Mouse (Mus musculus): ENCODE results near the gene Fbxw10. TPM values are rescaled to one million over a fixed set of nuclear protein-coding genes. Genes with fewer than 3 reads are reported as not detected.

Fbxw10 gene
- polyA plus RNA-seq, 1 experiment from 2014 or later = 0.24 TPM

DNA sequence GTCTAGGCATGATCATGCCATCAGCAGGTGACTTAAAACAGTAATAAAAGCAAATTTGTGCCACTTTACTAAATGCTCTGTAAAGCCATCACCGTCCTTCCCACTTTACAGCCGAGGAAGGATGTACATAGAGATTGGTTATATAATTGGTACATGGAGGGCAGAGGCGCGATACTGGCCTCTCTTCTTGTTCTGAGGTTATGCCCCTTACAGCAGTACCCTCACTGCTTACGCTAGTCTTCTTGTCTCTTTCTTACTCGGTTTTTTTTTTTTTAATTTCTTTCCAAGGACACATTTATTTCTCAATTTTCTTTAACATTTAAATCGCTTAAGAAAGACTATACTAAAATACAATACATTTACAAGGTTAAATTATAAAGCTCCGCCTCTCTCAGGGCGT lies 31.9 kb downstream of the Fbxw10 start:
- Histone ChIP-seq H3K36me3 (ENCODE audit: control insufficient read depth, insufficient read depth, low read length) (peaks cover 4% of the 10 kb centered on the region; the same call in 1 of the 2 replicates), H3K9me3 (ENCODE audit: control insufficient read depth, low read length) (no peaks in the 10 kb centered on the region), H3K4me2 (ENCODE audit: low read length) (peak overlapping the region; percentile 75), H3K4me1 (ENCODE audit: control insufficient read depth, insufficient read depth, low read length) (0 out of 2 replicates have a peak, but pooled peaks cover 3% of the 10 kb centered on the region), H3K4me3 (replicated peaks; ENCODE audit: low read depth, low read length) (peak overlapping the region; percentile 72), H3K9ac (replicated peaks; ENCODE audit: low read length) (no peak overlapping the region), H3K27ac (replicated peaks; ENCODE audit: low read depth, low read length) (no peak overlapping the region), H3K27me3 (ENCODE audit: control insufficient read depth, insufficient read depth, low read length) (no peaks in the 10 kb centered on the region)
- ATAC-seq (ENCODE audit: low FRiP score, low TSS enrichment) (no peak; the same call in 1 of the 2 replicates), DNase-seq (no peak)
- 27% methylated on average over 9 of the region's 9 CpGs for WGBS

- Histone ChIP-seq H3K4me1 (ENCODE audit: control insufficient read depth, insufficient read depth, low read length) (0 out of 2 replicates have a peak, but pooled peaks cover 3% of the 10 kb centered on the region), H3K27me3 (ENCODE audit: control insufficient read depth, insufficient read depth, low read length) (no peaks in the 10 kb centered on the region), H3K4me2 (ENCODE audit: low read length) (peak within 1 kb of the TSS; percentile 75), H3K4me3 (replicated peaks; ENCODE audit: low read depth, low read length) (peak within 1 kb of the TSS; percentile 72), H3K27ac (replicated peaks; ENCODE audit: low read depth, low read length) (peak within 1 kb of the TSS; percentile 83), H3K36me3 (ENCODE audit: control insufficient read depth, insufficient read depth, low read length) (peaks cover 9% of the 10 kb centered on the region), H3K9ac (replicated peaks; ENCODE audit: low read length) (peak within 1 kb of the TSS; percentile 86), H3K9me3 (ENCODE audit: control insufficient read depth, low read length) (no peaks in the 10 kb centered on the region)
- peak; percentile 99 for DNase-seq
- ATAC-seq (ENCODE audit: low FRiP score, low TSS enrichment) = peak; percentile 98
- WGBS = 2% methylated on average over 55 of the region's 55 CpGs
Measured at GRCm38 (mm10) chr11:62879220-62880048, 32.6 kb downstream of the Fbxw10 start, which contains the start of gene Tvp23b. TSS of gene Tvp23b (plus strand) at chr11:62879455.

DNA sequence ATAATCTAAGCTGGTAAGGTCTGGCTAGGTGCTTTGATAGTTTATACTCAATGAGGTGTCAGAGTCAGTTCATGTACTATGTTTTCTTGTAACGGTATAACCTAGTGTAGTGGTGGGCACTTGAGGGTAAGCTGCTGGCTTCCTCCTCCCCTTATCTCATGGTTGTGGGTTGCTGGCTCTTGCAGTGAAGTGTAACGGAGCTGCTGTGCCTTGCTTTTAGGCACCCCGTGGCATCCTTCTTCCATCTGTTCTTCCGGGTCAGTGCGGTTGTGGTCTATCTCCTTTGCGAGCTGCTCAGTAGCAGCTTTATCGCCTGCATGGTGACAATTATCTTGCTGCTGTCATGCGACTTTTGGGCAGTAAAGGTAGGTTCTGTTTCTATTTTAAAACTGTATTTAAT lies 36.5 kb downstream of the Fbxw10 start:
- Histone ChIP-seq H3K9me3 (ENCODE audit: control insufficient read depth, low read length) (no peaks in the 10 kb centered on the region), H3K9ac (replicated peaks; ENCODE audit: low read length) (no peak overlapping the region), H3K27ac (replicated peaks; ENCODE audit: low read depth, low read length) (no peak overlapping the region), H3K36me3 (ENCODE audit: control insufficient read depth, insufficient read depth, low read length) (peaks cover 43% of the 10 kb centered on the region), H3K27me3 (ENCODE audit: control insufficient read depth, insufficient read depth, low read length) (no peaks in the 10 kb centered on the region), H3K4me1 (ENCODE audit: control insufficient read depth, insufficient read depth, low read length) (0 out of 2 replicates have a peak, but pooled peaks cover 3% of the 10 kb centered on the region), H3K4me3 (replicated peaks; ENCODE audit: low read depth, low read length) (no peak overlapping the region), H3K4me2 (ENCODE audit: low read length) (no peak overlapping the region)
- DNase-seq (no peak), ATAC-seq (ENCODE audit: low FRiP score, low TSS enrichment) (no peak)
- 93% methylated on average over 8 of the region's 8 CpGs for WGBS

DNA sequence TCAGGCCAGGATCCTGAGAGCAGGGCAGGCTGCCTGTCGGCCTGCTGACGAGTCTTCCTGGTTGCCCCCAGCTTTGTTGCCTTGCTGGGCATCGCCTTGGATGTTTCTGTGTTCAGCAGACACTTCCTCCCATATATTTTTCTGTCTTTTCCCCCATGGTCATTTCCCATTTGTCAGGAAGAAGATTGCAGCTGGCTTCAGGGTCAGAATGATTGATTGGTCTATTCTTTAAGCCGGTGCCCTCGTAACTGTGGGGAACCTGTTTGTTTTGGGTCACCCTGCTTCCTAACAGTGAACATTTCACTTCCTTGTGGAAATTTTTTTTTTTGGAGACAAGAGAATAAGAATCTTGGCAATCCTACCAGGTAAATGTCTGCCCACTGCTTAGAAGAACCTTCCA lies 38.5 kb downstream of the Fbxw10 start:
- H3K27ac ChIP-seq (replicated peaks; ENCODE audit: low read depth, low read length) = no peak overlapping the region
- 94% methylated on average over 5 of the region's 5 CpGs for WGBS
- no peak for ATAC-seq (ENCODE audit: low FRiP score, low TSS enrichment)
- H3K36me3 ChIP-seq (ENCODE audit: control insufficient read depth, insufficient read depth, low read length) = peaks cover 58% of the 10 kb centered on the region
- no peak for DNase-seq
- H3K27me3 ChIP-seq (ENCODE audit: control insufficient read depth, insufficient read depth, low read length) = no peaks in the 10 kb centered on the region
- no peaks in the 10 kb centered on the region for H3K9me3 ChIP-seq (ENCODE audit: control insufficient read depth, low read length)
- no peak overlapping the region for H3K4me3 ChIP-seq (replicated peaks; ENCODE audit: low read depth, low read length)
- H3K9ac ChIP-seq (replicated peaks; ENCODE audit: low read length) = no peak overlapping the region
- H3K4me1 ChIP-seq (ENCODE audit: control insufficient read depth, insufficient read depth, low read length) = 0 out of 2 replicates have a peak, but pooled peaks cover 2% of the 10 kb centered on the region
- H3K4me2 ChIP-seq (ENCODE audit: low read length) = no peak overlapping the region

DNA sequence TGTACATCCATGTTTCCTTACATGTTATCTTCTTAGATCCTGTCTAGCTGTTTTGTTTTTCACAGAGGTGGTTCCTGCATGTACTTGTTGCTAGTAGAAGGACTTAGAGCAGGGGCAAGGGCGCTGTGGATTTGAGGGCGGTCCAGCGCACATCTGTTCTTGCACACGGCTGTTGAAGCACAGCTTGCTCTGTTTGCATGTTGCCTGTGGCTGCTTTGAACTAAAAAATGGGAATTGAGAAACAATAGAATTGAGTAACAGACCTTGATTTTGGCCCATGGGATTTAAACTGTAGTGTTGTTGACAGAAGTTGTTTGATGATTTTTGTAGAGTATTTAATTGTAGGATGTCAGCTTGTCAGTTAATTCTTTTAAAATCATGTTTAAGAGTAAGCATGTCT lies 43.9 kb downstream of the Fbxw10 start:
- no peak for DNase-seq
- Histone ChIP-seq H3K4me3 (replicated peaks; ENCODE audit: low read depth, low read length) (no peak overlapping the region), H3K9ac (replicated peaks; ENCODE audit: low read length) (no peak overlapping the region), H3K9me3 (ENCODE audit: control insufficient read depth, low read length) (no peaks in the 10 kb centered on the region), H3K36me3 (ENCODE audit: control insufficient read depth, insufficient read depth, low read length) (peaks cover 65% of the 10 kb centered on the region), H3K4me1 (ENCODE audit: control insufficient read depth, insufficient read depth, low read length) (no peaks in the 10 kb centered on the region), H3K27me3 (ENCODE audit: control insufficient read depth, insufficient read depth, low read length) (no peaks in the 10 kb centered on the region), H3K27ac (replicated peaks; ENCODE audit: low read depth, low read length) (no peak overlapping the region), H3K4me2 (ENCODE audit: low read length) (no peak overlapping the region)
- no peak for ATAC-seq (ENCODE audit: low FRiP score, low TSS enrichment)
- WGBS = 86% methylated on average over 4 of the region's 4 CpGs

- DNase-seq (no peak), ATAC-seq (ENCODE audit: low FRiP score, low TSS enrichment) (no peak)
- 96% methylated on average over 11 of the region's 11 CpGs for WGBS
- no peaks in the 10 kb centered on the region for H3K27me3 ChIP-seq (ENCODE audit: control insufficient read depth, insufficient read depth, low read length)
- no peak overlapping the region for H3K9ac ChIP-seq (replicated peaks; ENCODE audit: low read length)
- no peak overlapping the region for H3K27ac ChIP-seq (replicated peaks; ENCODE audit: low read depth, low read length)
- H3K4me3 ChIP-seq (replicated peaks; ENCODE audit: low read depth, low read length) = no peak overlapping the region
- H3K36me3 ChIP-seq (ENCODE audit: control insufficient read depth, insufficient read depth, low read length) = peaks cover 56% of the 10 kb centered on the region
- H3K9me3 ChIP-seq (ENCODE audit: control insufficient read depth, low read length) = no peaks in the 10 kb centered on the region
- H3K4me2 ChIP-seq (ENCODE audit: low read length) = no peak overlapping the region
- H3K4me1 ChIP-seq (ENCODE audit: control insufficient read depth, insufficient read depth, low read length) = no peaks in the 10 kb centered on the region
Measured at GRCm38 (mm10) chr11:62891763-62892162, 44.9 kb downstream of the Fbxw10 start.

DNA sequence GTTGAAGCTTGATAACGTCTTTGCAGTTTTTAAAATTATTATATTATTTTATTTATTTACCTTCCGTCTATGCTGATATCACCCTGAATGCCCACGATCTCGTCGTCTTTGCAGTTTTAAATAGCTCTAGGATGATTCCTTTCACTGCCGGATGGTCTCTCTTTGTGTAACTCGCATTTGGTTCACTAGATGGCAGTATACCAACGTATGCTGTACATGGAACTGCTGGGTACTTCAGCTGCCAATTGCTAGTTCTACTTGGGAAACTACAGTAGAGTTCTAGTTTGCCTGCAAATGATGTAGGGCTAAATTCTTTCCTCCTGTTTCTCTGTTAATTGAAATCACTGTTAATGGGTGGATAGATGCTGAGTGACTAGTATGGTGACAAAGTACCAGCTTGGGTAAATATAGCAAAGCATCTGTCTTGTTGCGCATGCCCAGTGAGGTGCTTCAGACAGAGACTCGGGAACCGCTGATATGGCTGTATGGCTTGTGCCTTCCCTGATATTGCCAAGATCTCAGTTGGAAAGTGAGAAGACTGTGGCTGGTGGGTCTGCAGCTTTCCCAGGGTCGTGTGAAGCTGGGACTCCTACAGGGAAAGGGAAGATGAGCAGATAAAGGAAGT lies 54.9 kb downstream of the Fbxw10 start:
- Histone ChIP-seq H3K36me3 (ENCODE audit: control insufficient read depth, insufficient read depth, low read length) (no peaks in the 10 kb centered on the region), H3K9me3 (ENCODE audit: control insufficient read depth, low read length) (no peaks in the 10 kb centered on the region), H3K27ac (replicated peaks; ENCODE audit: low read depth, low read length) (no peak overlapping the region), H3K4me2 (ENCODE audit: low read length) (no peak overlapping the region), H3K9ac (replicated peaks; ENCODE audit: low read length) (no peak overlapping the region), H3K4me1 (ENCODE audit: control insufficient read depth, insufficient read depth, low read length) (no peaks in the 10 kb centered on the region), H3K4me3 (replicated peaks; ENCODE audit: low read depth, low read length) (no peak overlapping the region), H3K27me3 (ENCODE audit: control insufficient read depth, insufficient read depth, low read length) (no peaks in the 10 kb centered on the region)
- WGBS = 39% methylated on average over 12 of the region's 12 CpGs
- DNase-seq (peak; percentile 94), ATAC-seq (ENCODE audit: low FRiP score, low TSS enrichment) (no peak)

GRCm38 (mm10) chr11:62903871-62904495 lies 57.1 kb downstream of the Fbxw10 start:
- Histone ChIP-seq H3K9me3 (ENCODE audit: control insufficient read depth, low read length) (no peaks in the 10 kb centered on the region), H3K27me3 (ENCODE audit: control insufficient read depth, insufficient read depth, low read length) (no peaks in the 10 kb centered on the region), H3K4me1 (ENCODE audit: control insufficient read depth, insufficient read depth, low read length) (no peaks in the 10 kb centered on the region), H3K4me2 (ENCODE audit: low read length) (no peak overlapping the region), H3K27ac (replicated peaks; ENCODE audit: low read depth, low read length) (no peak overlapping the region), H3K9ac (replicated peaks; ENCODE audit: low read length) (no peak overlapping the region), H3K4me3 (replicated peaks; ENCODE audit: low read depth, low read length) (no peak overlapping the region), H3K36me3 (ENCODE audit: control insufficient read depth, insufficient read depth, low read length) (no peaks in the 10 kb centered on the region)
- no peak for ATAC-seq (ENCODE audit: low FRiP score, low TSS enrichment)
- WGBS = 58% methylated on average over 6 of the region's 6 CpGs
- peak; percentile 14 for DNase-seq

Data from midbrain, embryonic 14.5 days (tissue).